Mouse (Mus musculus) cerebellum, adult 9-11 months (tissue): Measurements from ENCODE around the gene Sipa1l3.

Source experiments
- DNase-seq: peaks from one replicate; pipeline ENCODE4 v3.0.0; 2022

The Sipa1l3 gene

GRCm38 (mm10) chr7:29327087-29327486, 191.4 kb downstream of the Sipa1l3 start:
- DNase-seq, result no peak

DNA sequence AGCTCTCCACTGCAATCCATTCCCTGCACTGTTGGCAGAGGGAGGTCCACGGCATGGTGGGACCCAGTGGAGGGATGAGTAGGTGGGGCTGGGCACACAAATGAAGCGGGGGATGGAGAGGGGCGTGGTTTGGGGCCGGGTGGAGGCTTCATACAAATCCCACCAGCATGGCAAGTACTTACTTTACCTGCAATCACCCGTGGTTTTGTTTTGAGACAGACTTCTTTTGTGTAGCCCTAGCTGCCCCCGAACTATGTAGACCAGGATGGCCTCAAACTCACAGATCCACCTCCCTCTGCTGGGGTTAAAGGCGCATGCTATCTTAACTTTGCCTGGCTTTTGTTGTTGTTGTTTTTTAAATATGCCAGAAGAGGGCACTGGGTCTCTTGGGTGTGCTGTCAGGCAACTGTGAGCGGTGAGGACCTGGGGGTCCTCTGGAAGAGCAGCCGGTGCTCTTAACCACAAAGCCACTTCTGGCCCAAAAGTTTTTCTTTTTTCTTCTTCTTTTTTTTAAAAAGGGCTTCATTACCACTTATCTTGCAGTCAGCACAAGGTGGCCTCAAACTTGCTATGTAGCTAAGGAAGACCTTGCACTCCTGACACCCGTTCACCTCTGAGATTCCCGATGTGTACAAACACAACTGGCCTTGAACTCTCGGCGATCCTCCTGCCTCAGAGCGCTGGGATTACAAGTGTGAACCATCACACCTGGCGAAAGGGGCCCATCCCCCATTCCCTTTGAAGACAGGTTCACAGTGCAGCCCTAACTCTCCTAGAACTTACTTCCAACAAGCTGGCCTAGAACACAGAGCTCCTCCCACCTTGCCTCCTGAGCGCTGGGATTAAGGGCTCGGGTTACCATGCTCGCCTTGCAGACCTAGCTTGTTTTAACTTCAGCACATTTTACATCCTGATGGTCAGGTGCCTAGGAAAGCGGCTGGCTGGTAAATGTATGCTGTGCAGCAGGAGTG, 198.8 kb downstream of the Sipa1l3 start:
- DNase-seq, result no peak

DNA sequence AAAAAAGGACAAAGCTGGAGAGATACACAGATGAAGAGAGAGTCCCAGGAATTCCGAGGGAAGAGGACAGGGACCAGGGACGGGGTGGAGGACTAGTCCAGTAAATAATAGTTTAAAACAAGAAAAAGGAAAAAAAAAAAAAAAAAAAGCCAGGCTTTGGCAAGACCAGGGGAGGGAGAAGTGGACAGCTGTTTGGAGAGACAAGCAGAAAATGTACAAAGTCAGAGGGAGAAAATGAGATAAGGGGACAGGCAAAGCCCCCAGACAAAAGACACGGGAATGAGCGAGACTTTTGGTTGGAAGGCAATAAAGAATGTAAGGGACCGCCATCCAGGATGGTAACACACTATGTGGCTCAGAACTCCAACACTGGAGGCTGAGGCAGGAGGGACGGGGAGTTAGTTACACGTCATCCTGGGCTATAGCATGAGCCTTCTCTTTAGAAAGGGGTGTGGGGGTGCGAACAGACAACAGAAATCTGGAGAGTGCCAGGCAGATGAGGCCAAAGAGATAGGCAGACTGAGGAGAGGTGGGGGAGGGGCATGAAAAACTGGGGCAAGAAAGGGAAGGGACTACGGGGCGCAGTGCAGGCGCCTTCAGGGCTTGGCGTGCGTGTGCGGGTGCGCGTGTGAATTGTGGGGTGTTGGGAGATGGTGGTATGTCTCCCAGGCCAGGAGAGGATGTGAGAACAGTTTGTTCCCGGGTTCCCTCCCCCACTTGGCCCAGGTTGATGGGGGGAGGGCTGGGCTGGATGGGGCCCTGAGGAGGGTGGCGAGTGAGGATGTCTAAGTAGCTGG, 200.1 kb downstream of the Sipa1l3 start:
- peak; percentile 42 for DNase-seq

GRCm38 (mm10) chr7:29317558-29317957, 200.9 kb downstream of the Sipa1l3 start:
- DNase-seq, result peak; percentile 65

DNA sequence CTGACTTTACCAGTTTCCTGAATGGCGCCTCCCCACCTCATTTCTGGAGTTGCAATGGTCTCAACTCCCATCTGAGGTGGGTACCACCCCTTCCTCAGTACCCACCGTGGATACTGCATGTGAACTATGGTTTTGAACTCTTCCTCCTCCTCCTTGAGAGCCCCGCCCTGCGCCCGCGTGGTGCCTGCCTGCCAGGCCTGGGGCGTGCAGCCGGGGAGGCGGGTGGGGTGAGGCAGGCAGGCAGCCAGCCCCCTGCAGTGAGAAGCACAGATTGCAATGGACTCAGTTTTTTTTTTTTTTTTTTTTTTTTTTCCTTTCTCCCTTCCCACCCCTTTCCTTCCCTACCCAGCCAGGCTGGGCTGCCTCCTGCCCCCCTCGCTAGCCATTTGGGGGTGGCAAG, 201.5 kb downstream of the Sipa1l3 start:
- peak; percentile 79 for DNase-seq

DNA sequence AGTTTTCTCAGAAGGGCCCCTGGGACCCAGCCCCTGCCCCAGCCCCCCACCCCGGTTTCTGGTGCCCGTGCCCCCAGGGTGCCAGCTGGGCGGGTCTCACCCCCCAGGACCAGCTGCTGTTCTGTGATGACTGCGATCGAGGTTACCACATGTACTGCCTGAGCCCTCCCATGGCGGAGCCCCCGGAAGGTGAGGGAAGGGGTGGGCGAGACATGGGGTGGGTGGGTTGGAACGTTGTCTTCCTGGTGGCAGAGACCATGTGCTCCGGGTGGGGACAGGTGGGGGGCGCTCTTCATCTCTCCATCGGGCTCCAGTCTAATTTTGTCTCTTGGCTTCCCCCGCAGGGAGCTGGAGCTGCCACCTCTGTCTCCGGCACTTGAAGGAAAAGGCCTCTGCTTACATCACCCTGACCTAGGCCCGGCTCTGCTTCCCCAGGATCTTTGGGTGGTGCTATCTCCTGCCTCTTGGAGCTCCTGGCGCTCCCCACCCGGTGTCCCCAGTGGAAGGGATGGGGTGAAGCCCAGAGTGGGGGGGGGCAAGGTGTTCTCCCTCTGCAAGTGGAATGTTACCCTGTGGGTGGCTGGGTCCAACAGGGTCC, 202.2 kb downstream of the Sipa1l3 start:
- DNase-seq, result peak; percentile 57

DNA sequence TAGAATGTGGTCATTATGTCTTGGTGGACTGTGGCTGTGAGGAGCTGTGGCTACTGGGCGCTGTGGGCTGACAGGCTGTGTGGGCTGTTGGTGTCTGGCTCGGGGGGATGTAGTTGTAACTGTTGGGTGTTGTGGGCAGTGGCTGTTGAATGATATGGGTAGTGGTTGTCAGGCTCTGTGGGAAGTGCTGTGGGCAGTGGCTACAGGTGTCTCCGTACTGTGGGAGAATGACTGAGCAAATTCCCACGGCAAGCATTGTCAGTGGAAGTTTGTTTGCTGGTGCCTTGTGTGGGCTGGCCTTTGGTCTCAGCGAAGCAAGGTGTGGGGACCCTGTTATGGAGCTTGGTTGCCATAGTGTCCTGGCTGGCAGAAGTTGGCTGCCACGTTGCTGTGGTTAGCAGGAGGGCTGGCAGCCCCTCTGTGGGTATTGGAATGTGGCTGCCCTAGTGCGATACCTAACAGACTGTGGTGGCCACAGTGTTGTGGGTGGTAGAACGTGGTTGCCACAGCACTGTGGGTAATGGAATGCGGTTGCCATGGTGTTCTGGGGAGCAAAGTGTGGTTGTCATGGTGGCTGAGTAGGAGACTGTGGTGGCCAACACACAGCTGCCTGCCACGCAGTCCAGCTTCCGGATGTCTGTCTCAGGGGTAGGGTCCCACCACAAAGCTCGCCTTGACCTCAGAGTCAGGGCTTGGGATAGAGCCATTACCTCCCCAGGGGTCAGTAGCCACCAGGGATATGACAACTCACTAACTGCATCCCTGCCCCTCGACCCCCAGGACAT, 203.4 kb downstream of the Sipa1l3 start:
- DNase-seq, result peak; percentile 52

DNA sequence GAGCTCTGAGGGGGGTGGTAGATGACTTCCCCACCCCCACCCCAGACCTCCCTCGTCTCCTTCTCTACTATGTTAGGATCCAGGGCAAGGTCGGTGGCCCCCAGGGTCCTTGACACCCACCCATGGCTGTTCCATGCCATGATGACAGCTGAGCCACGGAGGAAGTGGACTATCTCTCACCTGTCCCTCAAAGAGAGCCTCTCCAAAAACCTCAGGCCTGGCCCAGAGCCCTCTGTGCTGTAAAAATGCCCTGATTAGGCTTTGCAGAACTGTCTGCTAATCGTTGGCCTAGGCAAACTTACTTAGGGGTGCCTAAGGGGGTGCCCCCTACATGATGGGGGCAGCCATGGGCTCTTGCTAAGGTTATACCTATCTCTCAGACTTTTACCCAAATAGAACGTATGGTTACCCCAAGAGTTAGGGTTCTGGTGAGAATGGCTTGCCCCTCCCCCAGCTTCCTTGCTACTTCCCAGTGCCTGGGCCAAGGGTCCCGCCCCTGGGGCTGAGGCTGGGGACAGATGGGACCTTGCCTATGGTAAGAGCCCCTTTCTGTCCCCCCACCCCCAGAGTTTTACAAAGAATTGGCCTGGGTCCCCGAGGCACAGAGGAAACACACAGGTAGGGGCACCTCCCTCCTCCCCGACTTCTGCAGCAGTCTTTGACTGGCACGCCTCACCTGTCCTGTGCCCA, 204.7 kb downstream of the Sipa1l3 start:
- peak; percentile 41 for DNase-seq

DNA sequence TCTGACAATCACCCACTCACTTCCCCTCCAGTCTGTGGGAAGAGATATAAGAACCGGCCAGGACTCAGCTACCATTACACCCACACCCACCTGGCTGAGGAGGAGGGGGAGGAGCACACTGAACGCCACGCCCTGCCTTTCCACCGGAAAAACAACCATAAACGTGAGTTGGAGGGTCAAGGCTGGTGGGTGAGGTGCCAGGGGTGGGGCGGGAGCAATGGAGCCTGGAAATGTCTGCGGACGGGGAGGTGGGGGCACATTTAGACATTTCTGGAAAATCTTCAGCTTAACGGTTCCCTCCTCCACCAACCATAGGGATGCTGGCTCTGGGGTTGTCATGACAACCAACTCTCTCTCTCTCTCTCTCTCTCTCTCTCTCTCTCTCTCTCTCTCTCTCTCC, 205.4 kb downstream of the Sipa1l3 start:
- no peak for DNase-seq

DNA sequence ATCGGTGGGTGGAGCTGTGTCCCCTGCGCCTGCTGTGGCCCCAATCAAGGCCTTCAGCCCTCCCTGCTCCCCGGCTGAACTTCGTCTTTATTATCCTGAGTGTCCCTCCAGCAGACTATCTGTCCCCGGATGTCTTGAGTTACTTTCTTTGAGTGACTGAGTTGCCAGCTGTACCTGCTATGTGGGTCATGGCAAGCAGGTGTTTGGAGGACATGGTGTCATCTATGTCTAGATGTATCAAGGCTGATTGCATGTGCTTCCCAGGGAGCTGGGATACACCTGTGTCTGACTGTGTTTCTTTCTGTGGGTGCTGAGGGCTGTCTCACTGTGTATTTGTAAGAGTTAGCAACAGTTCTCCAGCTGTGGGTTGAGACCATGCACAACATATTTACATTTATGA, 208.7 kb downstream of the Sipa1l3 start:
- DNase-seq, result no peak

GRCm38 (mm10) chr7:29309221-29309721, 209.2 kb downstream of the Sipa1l3 start:
- peak; percentile 78 for DNase-seq

DNA sequence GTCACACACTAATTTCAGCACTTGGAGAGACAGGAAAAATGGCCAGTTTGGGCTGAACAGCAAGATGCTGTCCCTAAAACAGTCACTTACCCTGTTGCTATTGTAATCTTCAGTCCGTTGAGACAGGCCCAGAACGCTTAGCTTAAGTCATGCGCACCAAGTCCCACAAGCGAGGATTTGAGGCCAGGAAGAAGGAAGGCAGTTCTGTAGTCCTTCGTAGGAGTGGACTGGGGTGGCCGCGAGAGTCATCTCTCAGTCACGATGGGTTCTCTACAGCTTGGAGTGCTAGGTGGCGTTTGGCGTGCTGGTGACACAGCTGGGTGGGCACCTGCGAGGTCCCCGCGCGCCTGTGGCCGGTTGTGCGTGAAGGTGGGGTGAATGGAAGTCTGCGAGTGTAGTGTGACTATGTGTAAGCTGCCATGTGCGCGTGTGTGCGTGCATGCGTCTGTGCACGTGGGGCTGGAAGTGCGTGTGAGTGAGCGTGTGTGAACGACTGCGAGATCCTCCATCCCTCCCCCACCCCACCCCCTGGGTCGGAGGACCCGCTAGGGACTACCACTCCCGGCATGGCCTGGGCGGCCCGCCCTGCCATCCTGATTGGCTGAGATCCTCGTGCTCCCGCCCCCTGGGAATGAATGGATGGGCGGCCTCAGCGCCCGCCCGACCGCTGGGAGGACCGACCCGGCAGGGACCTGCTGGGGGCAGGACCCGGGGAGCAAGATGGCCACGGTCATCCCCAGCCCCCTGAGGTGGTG, 210.9 kb downstream of the Sipa1l3 start:
- peak; percentile 96 for DNase-seq

DNA sequence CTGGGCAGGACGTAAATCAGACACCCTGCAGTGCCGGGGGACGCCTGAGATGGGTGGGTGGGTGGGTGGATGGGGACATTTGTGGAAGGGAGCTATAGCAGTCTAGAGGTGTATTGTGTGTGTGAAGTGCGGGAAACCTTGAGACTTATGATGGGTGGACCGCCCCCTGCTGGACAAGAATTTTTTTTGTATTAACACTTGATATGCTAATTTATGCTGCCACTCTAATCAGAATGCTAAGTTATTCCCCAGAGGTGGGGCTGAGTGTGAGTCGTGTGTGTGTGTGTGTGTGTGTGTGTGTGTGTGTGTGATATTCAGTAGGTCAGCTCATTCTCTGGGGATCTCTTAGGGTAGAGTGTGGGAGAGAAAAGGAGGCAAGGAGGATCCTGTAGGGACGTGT, 211.8 kb downstream of the Sipa1l3 start:
- DNase-seq, result peak; percentile 67

- no peak for DNase-seq
Measured at GRCm38 (mm10) chr7:29306108-29306507, 212.3 kb downstream of the Sipa1l3 start.

- peak; percentile 73 for DNase-seq
Measured at GRCm38 (mm10) chr7:29305263-29305988, 213.0 kb downstream of the Sipa1l3 start.

DNA sequence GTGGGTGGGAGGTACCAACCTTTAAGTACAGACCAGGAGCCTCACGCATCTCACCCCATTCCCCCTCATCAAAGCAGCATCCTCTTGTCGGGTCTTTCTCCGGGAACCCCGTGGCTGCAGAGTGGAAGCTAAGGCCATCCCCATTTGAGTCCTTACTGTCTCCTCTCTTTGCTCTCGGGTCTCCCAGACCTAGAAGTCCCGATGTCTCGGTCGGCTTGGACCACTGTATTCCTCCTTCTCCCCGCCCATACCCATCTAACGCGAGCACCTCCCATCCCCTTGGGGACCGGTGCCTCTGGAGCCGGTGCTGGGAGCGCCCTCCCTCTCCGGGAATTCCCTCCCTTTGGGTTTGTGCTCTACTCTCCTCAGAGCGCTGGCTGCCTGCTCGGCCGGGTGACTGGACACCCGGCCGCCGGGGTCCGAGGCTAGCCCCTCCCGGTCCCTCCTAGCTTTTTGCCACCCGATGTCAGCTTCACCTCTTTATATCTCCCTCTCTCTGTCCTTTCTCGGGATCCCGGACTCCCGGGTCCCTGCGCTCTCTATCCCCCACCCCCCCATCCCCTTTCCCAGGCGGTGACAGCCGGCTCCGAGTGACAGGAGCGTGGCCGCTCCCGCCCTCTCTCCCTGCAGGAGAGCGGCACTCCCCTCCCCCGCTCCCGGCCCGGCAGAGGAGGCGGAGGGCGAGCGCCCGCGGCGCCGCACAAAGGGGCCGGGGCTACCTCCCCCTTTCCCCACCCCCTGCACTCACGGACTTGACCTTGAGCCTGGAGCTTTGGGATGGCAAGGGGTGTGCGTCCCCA, 213.8 kb downstream of the Sipa1l3 start:
- DNase-seq, result peak; percentile 72

GRCm38 (mm10) chr7:29303738-29304462, 214.5 kb downstream of the Sipa1l3 start, which contains the start of gene Dpf1:
Gene Dpf1, plus strand, starts transcription at chr7:29303951.
- peak; percentile 94 for DNase-seq

DNA sequence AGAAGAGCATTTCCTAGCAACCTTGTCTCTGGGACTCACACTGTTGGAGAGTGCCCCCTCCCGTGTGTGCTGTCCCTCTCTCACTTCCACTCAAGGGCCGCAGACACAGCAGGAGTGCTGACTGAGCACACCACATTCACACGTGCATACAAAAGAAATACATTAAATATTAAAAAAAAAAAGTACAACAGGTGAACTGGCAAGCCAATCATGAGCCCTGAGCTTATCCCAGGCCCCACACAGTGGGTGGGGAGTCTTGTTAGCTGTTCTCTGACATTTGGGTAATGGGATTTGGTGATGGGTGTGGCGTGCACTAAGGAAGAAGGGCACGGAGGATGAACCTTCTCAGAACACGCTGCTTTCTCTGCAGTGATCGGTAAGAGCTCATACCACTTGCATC, 215.8 kb downstream of the Sipa1l3 start:
- DNase-seq, result peak; percentile 58
